Mouse (Mus musculus): ENCODE data around the gene Magi1. TPM values are rescaled to one million over a fixed set of nuclear protein-coding genes. Genes with fewer than 3 reads are reported as not detected.

The Magi1 gene
- polyA plus RNA-seq, 1 experiment, result 3.4 TPM

DNA sequence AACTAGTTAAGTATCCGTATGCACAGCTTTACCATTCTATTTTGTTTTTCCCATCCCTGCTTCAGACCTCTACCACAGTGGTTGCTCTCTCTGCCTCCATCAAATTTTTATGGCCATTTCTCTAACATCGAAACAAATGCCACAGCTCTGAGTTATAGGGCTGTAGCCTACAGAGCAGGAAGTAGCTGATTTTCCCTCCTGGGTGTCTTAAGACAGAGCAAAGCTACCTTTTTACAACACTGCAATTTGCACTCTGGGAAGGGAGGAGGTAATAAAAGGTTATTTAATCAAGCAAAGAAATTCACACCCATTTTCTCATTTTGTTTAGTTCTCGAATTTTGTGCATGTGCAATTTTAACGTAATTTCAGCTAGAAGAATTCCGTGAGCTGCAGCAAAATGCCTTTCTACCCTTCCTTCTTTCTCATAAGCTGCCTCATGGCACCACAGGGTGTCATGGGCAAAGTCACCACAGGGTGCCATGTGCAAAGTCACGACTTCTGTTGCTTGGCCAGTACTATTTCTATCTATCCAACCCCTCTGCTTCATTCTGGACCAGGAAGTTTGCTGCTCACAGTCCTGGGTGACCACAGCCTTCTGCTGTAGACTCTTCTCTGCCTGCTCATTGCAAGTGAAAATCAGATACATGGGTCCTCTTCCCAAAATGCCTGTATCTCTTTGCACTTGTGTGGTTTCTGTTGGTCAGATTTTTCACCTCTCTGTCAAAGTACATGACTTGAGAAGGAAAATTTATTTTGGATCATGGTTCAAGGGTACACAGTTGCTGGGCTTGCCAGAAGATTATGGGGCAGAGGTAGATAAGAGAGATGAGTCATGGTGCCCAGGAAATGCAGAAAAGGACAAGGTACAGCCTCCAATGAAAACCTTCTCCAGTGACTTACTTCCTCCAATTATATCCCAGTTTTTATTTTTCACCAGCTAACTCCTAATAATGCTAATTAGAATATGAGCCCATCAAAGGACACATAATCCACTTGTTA, 167.0 kb downstream of the Magi1 start:
- H3K36me3 ChIP-seq (ENCODE audit: control insufficient read depth, insufficient read depth), result no peaks in the 10 kb centered on the region
- H3ac ChIP-seq (ENCODE audit: control insufficient read depth, insufficient read length), result no peak overlapping the region
- no peaks in the 10 kb centered on the region for H3K27me3 ChIP-seq (ENCODE audit: control insufficient read depth, insufficient read depth, insufficient read length)
- TF ChIP-seq REST (IDR thresholded peaks at IDR 0.05; ENCODE audit: insufficient read depth, insufficient read length) (no peak), POLR2A (IDR thresholded peaks at IDR 0.05; ENCODE audit: insufficient read length, low read depth) (no peak), TCF12 (IDR thresholded peaks at IDR 0.05; ENCODE audit: insufficient read depth, poor library complexity, severe bottlenecking) (no peak), USF1 (IDR thresholded peaks at IDR 0.05; ENCODE audit: low read depth) (no peak), POLR2AphosphoS2 (IDR thresholded peaks at IDR 0.05; ENCODE audit: insufficient read length, low read depth) (no peak), CEBPB (IDR thresholded peaks at IDR 0.05; ENCODE audit: insufficient read depth, poor library complexity, severe bottlenecking) (no peak), E2F4 (IDR thresholded peaks at IDR 0.05; ENCODE audit: insufficient read depth) (no peak), MYOG (IDR thresholded peaks at IDR 0.05; ENCODE audit: control insufficient read depth in 1 of 3, insufficient read depth in 1 of 3, insufficient read length in 2 of 3, low read depth in 2 of 3) (no peak), SRF (IDR thresholded peaks at IDR 0.05; ENCODE audit: control insufficient read depth, insufficient read length, low read depth) (no peak), TCF3 (IDR thresholded peaks at IDR 0.05; ENCODE audit: insufficient read length, low read depth) (no peak), MYOD1 (IDR thresholded peaks at IDR 0.05; ENCODE audit: control insufficient read depth in 1 of 3, insufficient read length in 2 of 3, low read depth in 2 of 3) (no peak), MAX (IDR thresholded peaks at IDR 0.05; ENCODE audit: low read depth) (no peak)
- H3K4me2 ChIP-seq (ENCODE audit: low read depth), result no peak overlapping the region
- no peak overlapping the region for H3K4me3 ChIP-seq
- H3K79me2 ChIP-seq (ENCODE audit: control insufficient read depth, insufficient read depth), result no peaks in the 10 kb centered on the region

DNA sequence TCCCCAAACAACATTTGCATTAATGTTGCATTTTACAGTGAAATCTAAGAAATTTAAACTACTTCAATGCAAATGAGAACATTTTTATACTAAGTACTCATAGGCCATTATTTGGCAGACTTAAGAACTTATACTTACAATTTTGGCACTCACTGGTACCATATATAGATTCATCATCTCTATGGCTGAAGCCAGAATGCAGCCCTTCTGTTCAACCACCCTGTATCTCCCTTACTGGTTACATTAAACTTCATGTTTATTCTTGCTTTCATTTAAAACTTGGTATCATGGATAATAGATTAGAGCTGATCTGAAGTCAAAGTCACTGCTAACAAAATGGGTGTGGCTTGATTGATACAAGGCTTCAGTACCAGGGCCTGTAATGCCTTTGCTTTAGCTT, 171.9 kb downstream of the Magi1 start:
- TF ChIP-seq MYOD1 (IDR thresholded peaks at IDR 0.05; ENCODE audit: control insufficient read depth in 1 of 3, insufficient read length in 2 of 3, low read depth in 2 of 3) (no peak), MYOG (IDR thresholded peaks at IDR 0.05; ENCODE audit: control insufficient read depth in 1 of 3, insufficient read depth in 1 of 3, insufficient read length in 2 of 3, low read depth in 2 of 3) (no peak), SRF (IDR thresholded peaks at IDR 0.05; ENCODE audit: control insufficient read depth, insufficient read length, low read depth) (no peak), TCF12 (IDR thresholded peaks at IDR 0.05; ENCODE audit: insufficient read depth, poor library complexity, severe bottlenecking) (no peak), MAX (IDR thresholded peaks at IDR 0.05; ENCODE audit: low read depth) (no peak), CEBPB (IDR thresholded peaks at IDR 0.05; ENCODE audit: insufficient read depth, poor library complexity, severe bottlenecking) (no peak), TCF3 (IDR thresholded peaks at IDR 0.05; ENCODE audit: insufficient read length, low read depth) (no peak)
- Histone ChIP-seq H3K4me2 (ENCODE audit: low read depth) (no peak overlapping the region), H3K79me2 (ENCODE audit: control insufficient read depth, insufficient read depth) (no peaks in the 10 kb centered on the region), H3K36me3 (ENCODE audit: control insufficient read depth, insufficient read depth) (no peaks in the 10 kb centered on the region), H3K27me3 (ENCODE audit: control insufficient read depth, insufficient read depth, insufficient read length) (no peaks in the 10 kb centered on the region), H3ac (ENCODE audit: control insufficient read depth, insufficient read length) (no peak overlapping the region), H3K4me3 (no peak overlapping the region)

DNA sequence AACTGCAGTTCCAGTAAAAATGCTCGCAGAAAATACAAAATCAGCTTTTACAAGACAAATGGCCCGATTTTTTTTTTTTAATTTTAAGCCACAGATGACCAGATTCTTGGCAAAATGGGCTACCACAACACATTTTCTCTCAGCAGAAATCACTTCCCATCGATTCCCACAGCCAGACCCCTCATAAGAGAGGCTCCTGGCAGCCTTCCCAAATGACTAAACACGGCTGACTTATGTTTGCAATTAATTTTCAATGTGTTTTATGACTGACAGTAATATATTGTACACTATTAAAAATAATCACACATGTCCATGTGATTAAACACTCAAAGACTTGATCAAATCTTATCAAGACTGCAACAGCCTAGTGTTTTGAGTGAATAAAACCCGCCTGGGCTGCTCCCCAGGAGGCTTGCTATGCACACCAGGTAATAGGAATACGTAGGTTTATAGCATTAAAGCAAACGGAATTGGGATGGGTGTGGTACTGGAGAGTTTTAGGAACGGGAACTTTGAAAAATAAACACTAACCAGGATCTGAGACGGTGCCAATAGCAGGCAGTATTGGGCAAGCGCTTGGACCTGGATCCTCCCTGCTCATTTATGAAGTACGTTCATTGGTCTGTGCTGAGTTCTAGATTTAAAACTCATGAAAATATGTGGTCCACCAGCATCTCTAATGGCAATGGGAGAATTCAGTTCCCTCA, 176.2 kb downstream of the Magi1 start:
- no peak overlapping the region for H3K4me3 ChIP-seq
- TF ChIP-seq CEBPB (IDR thresholded peaks at IDR 0.05; ENCODE audit: insufficient read depth, poor library complexity, severe bottlenecking) (0 out of 2 replicates have a peak, but pooled peaks have one; percentile 43), TCF3 (IDR thresholded peaks at IDR 0.05; ENCODE audit: insufficient read length, low read depth) (no peak), MYOD1 (IDR thresholded peaks at IDR 0.05; ENCODE audit: control insufficient read depth in 1 of 3, insufficient read length in 2 of 3, low read depth in 2 of 3) (no peak)
- H3K79me2 ChIP-seq (ENCODE audit: control insufficient read depth, insufficient read depth), result no peaks in the 10 kb centered on the region
- H3K36me3 ChIP-seq (ENCODE audit: control insufficient read depth, insufficient read depth), result no peaks in the 10 kb centered on the region
- H3ac ChIP-seq (ENCODE audit: control insufficient read depth, insufficient read length), result no peak overlapping the region
- peak overlapping the region; percentile 56 for H3K4me2 ChIP-seq (ENCODE audit: low read depth)
- no peaks in the 10 kb centered on the region for H3K27me3 ChIP-seq (ENCODE audit: control insufficient read depth, insufficient read depth, insufficient read length)

DNA sequence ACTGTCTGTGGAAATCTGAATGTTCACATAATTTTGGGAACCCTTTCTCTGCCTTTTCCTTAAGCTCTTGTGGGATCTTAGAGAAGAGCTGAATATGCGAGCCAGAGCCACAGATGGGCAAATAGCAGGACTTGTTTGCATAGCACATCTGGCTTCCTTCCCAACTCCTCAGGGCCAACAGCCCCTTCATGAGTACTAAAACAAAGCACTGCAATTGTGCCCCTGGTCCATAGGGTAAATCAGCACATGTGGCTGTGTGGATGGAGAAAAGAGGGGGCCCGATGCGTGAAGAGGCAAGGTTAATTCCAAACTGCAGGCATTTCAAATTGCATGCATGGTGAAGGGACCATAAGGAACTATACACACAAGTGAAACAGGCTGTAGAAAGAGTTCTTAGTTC, 180.1 kb downstream of the Magi1 start:
- no peak overlapping the region for H3K4me2 ChIP-seq (ENCODE audit: low read depth)
- no peak overlapping the region for H3K4me3 ChIP-seq
- no peaks in the 10 kb centered on the region for H3K27me3 ChIP-seq (ENCODE audit: control insufficient read depth, insufficient read depth, insufficient read length)
- H3K36me3 ChIP-seq (ENCODE audit: control insufficient read depth, insufficient read depth), result no peaks in the 10 kb centered on the region
- no peaks in the 10 kb centered on the region for H3K79me2 ChIP-seq (ENCODE audit: control insufficient read depth, insufficient read depth)
- H3ac ChIP-seq (ENCODE audit: control insufficient read depth, insufficient read length), result no peak overlapping the region
- TF ChIP-seq TCF12 (IDR thresholded peaks at IDR 0.05; ENCODE audit: insufficient read depth, poor library complexity, severe bottlenecking) (no peak), TCF3 (IDR thresholded peaks at IDR 0.05; ENCODE audit: insufficient read length, low read depth) (no peak), USF1 (IDR thresholded peaks at IDR 0.05; ENCODE audit: low read depth) (no peak), CEBPB (IDR thresholded peaks at IDR 0.05; ENCODE audit: insufficient read depth, poor library complexity, severe bottlenecking) (no peak), REST (IDR thresholded peaks at IDR 0.05; ENCODE audit: insufficient read depth, insufficient read length) (no peak)

DNA sequence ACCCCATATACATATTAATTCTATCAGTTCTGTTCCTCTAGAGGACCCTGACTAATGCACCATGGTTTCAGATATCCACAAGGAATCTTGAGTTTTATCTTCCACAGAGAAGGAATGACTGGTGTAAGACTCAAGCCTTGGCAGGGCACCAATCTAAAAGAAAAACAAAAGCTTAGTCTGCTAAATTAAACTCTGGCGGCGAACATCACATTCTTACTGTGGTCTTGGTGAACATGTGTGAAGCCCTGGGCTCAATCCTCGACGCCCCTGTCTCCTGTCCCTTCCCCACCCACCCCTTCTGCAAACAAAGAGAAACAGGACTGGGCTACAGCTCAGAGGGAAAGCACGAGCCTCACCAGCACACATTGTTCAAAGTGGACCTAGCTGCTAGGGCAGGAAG, 182.5 kb downstream of the Magi1 start:
- H3K36me3 ChIP-seq (ENCODE audit: control insufficient read depth, insufficient read depth), result no peaks in the 10 kb centered on the region
- no peak overlapping the region for H3ac ChIP-seq (ENCODE audit: control insufficient read depth, insufficient read length)
- no peaks in the 10 kb centered on the region for H3K79me2 ChIP-seq (ENCODE audit: control insufficient read depth, insufficient read depth)
- H3K4me3 ChIP-seq, result no peak overlapping the region
- H3K27me3 ChIP-seq (ENCODE audit: control insufficient read depth, insufficient read depth, insufficient read length), result no peaks in the 10 kb centered on the region
- TF ChIP-seq REST (IDR thresholded peaks at IDR 0.05; ENCODE audit: insufficient read depth, insufficient read length) (no peak), E2F4 (IDR thresholded peaks at IDR 0.05; ENCODE audit: insufficient read depth) (no peak), MYOD1 (IDR thresholded peaks at IDR 0.05; ENCODE audit: control insufficient read depth in 1 of 3, insufficient read length in 2 of 3, low read depth in 2 of 3) (peak in 1 of 3 experiments; percentile 23)
- peak overlapping the region; percentile 63 for H3K4me2 ChIP-seq (ENCODE audit: low read depth)

Measured in myocyte (in vitro differentiated cells).